Mouse (Mus musculus) limb, embryonic 13.5 days (tissue): ENCODE data around the gene Rab5b. TPM values are rescaled to one million over a fixed set of nuclear protein-coding genes. Genes with fewer than 3 reads are reported as not detected.

Experiments used
- ATAC-seq: fragments of 200-750 bp; cut with Nextera tagmentation; 2 replicates; pipeline ENCODE4 v1.8.0; 2017; ENCODE audit warnings: low read depth, moderate number of reproducible peaks, moderate TSS enrichment; ENCODE audit not compliant: low FRiP score
- H3K27ac ChIP-seq: fragments of 300-500 bp; sonication (generic); 2 replicates; pipeline ENCODE4 v1.5.1; 2015; ENCODE audit warnings: inconsistent platforms, mild to moderate bottlenecking, moderate library complexity
- H3K27me3 ChIP-seq: fragments of 300-500 bp; sonication (generic); 2 replicates; pipeline ENCODE4 v1.6.1; 2015; ENCODE audit warnings: mild to moderate bottlenecking, inconsistent platforms
- H3K36me3 ChIP-seq: fragments of 300-500 bp; sonication (generic); 2 replicates; pipeline ENCODE4 v1.6.1; 2015; ENCODE audit warnings: inconsistent platforms, mild to moderate bottlenecking, moderate library complexity
- H3K4me1 ChIP-seq: fragments of 300-500 bp; sonication (generic); 2 replicates; pipeline ENCODE4 v1.6.1; 2015; ENCODE audit warnings: inconsistent platforms
- H3K4me2 ChIP-seq: fragments of 300-500 bp; sonication (generic); replicated peaks from 2 replicates; pipeline ENCODE4 v1.6.1; 2015; ENCODE audit warnings: inconsistent platforms, mild to moderate bottlenecking, moderate library complexity
- H3K4me3 ChIP-seq: fragments of 300-500 bp; sonication (generic); 2 replicates; pipeline ENCODE4 v1.5.1; 2015; ENCODE audit warnings: moderate library complexity, mild to moderate bottlenecking, inconsistent platforms
- H3K9ac ChIP-seq: fragments of 300-500 bp; sonication (generic); 2 replicates; pipeline ENCODE4 v1.6.1; 2015; ENCODE audit warnings: mild to moderate bottlenecking, inconsistent platforms
- H3K9me3 ChIP-seq: fragments of 300-500 bp; sonication (generic); 2 replicates; pipeline ENCODE4 v1.6.1; 2016; ENCODE audit warnings: inconsistent platforms
- WGBS: fragments of 180-500 bp; shearing (Covaris S2); methylation state at CpG from one replicate; pipeline ENCODE4 v1.1.7; 2015; 5-methylcytosine and 5-hydroxymethylcytosine counted together
- polyA plus RNA-seq: library from polyadenylated mRNA; unstranded; fragments of >200 nt; fragmentation: Nextera tagmentation; extraction: Ambion mirVana; gene quantifications from 2 replicates; pipeline ENCODE4 v1.2.1, GENCODE M21; 2015

Gene Rab5b
- polyA plus RNA-seq, 1 experiment from 2014 or later = 87.5 TPM

- ATAC-seq = no peak
- H3K4me3 ChIP-seq = no peak overlapping the region
- no peak overlapping the region for H3K4me2 ChIP-seq
- no peaks in the 10 kb centered on the region for H3K36me3 ChIP-seq
- no peaks in the 10 kb centered on the region for H3K9me3 ChIP-seq
- no peaks in the 10 kb centered on the region; the same call in 1 of the 2 replicates for H3K4me1 ChIP-seq
- WGBS = 57% methylated on average over 9 of the region's 9 CpGs
- no peak overlapping the region for H3K27ac ChIP-seq
- no peak overlapping the region for H3K9ac ChIP-seq
- no peaks in the 10 kb centered on the region for H3K27me3 ChIP-seq
These were observed 38.2 kb downstream of the Rab5b start for GRCm38 (mm10) chr10:128657844-128658243.

GRCm38 (mm10) chr10:128656731-128657130 is 39.3 kb downstream of the Rab5b start:
- no peak for ATAC-seq
- no peak overlapping the region for H3K27ac ChIP-seq
- no peak overlapping the region for H3K4me2 ChIP-seq
- no peaks in the 10 kb centered on the region; the same call in 1 of the 2 replicates for H3K4me1 ChIP-seq
- H3K9me3 ChIP-seq = no peaks in the 10 kb centered on the region
- no peaks in the 10 kb centered on the region for H3K27me3 ChIP-seq
- no peak overlapping the region for H3K4me3 ChIP-seq
- H3K9ac ChIP-seq = no peak overlapping the region
- no peaks in the 10 kb centered on the region for H3K36me3 ChIP-seq
- 89% methylated on average over 1 of the region's 1 CpGs for WGBS

- H3K27ac ChIP-seq = no peak overlapping the region
- no peaks in the 10 kb centered on the region for H3K9me3 ChIP-seq
- no peak overlapping the region for H3K9ac ChIP-seq
- no peak overlapping the region for H3K4me2 ChIP-seq
- no peaks in the 10 kb centered on the region for H3K27me3 ChIP-seq
- ATAC-seq = no peak
- no peaks in the 10 kb centered on the region; the same call in 1 of the 2 replicates for H3K4me1 ChIP-seq
- 86% methylated on average over 3 of the region's 3 CpGs for WGBS
- H3K4me3 ChIP-seq = no peak overlapping the region
- H3K36me3 ChIP-seq = no peaks in the 10 kb centered on the region
These were observed 40.8 kb downstream of the Rab5b start for GRCm38 (mm10) chr10:128655254-128655653.

- H3K9ac ChIP-seq = no peak overlapping the region
- 70% methylated on average over 4 of the region's 4 CpGs for WGBS
These were observed 42.2 kb downstream of the Rab5b start for GRCm38 (mm10) chr10:128653866-128654265.

GRCm38 (mm10) chr10:128646139-128647089 is 49.6 kb downstream of the Rab5b start:
- Histone ChIP-seq H3K9me3 (no peaks in the 10 kb centered on the region), H3K9ac (peak overlapping the region; percentile 59), H3K4me2 (peak overlapping the region; percentile 79), H3K27me3 (no peaks in the 10 kb centered on the region), H3K4me3 (peak overlapping the region; percentile 59), H3K36me3 (peaks cover 12% of the 10 kb centered on the region), H3K27ac (peak overlapping the region; percentile 70; the same call in 1 of the 2 replicates), H3K4me1 (peaks cover 29% of the 10 kb centered on the region)
- ATAC-seq = peak; percentile 61; the same call in 1 of the 2 replicates
- WGBS = 4% methylated on average over 12 of the region's 13 CpGs

More at GRCm38 (mm10) chr10:128653866-128654265, 42.2 kb downstream of the Rab5b start:
- Histone ChIP-seq H3K27ac (no peak overlapping the region), H3K4me3 (no peak overlapping the region), H3K4me2 (no peak overlapping the region), H3K9me3 (no peaks in the 10 kb centered on the region), H3K4me1 (no peaks in the 10 kb centered on the region; the same call in 1 of the 2 replicates), H3K27me3 (no peaks in the 10 kb centered on the region), H3K36me3 (no peaks in the 10 kb centered on the region)
- no peak for ATAC-seq

- H3K4me3 ChIP-seq = peak within 1 kb of the TSS; percentile 59
- H3K27ac ChIP-seq = peak within 1 kb of the TSS; percentile 75; the same call in 1 of the 2 replicates
- H3K27me3 ChIP-seq = no peaks in the 10 kb centered on the region
- peak within 1 kb of the TSS; percentile 77 for H3K9ac ChIP-seq
- H3K36me3 ChIP-seq = peaks cover 22% of the 10 kb centered on the region
- H3K4me1 ChIP-seq = peaks cover 29% of the 10 kb centered on the region
- peak; percentile 84 for ATAC-seq
- H3K4me2 ChIP-seq = peak within 1 kb of the TSS; percentile 79
- no peaks in the 10 kb centered on the region for H3K9me3 ChIP-seq
- WGBS = 3% methylated on average over 35 of the region's 36 CpGs
These were observed 50.7 kb downstream of the Rab5b start, which contains the start of gene Ikzf4 for GRCm38 (mm10) chr10:128645111-128646011. Gene Ikzf4 (minus strand): TSS chr10:128645991.

GRCm38 (mm10) chr10:128642749-128643148 is 53.3 kb downstream of the Rab5b start:
- H3K4me2 ChIP-seq = no peak overlapping the region
- H3K27ac ChIP-seq = no peak overlapping the region
- ATAC-seq = no peak
- no peaks in the 10 kb centered on the region for H3K9me3 ChIP-seq
- no peak overlapping the region for H3K4me3 ChIP-seq
- H3K36me3 ChIP-seq = peaks cover 42% of the 10 kb centered on the region
- H3K9ac ChIP-seq = no peak overlapping the region
- peaks cover 29% of the 10 kb centered on the region for H3K4me1 ChIP-seq
- WGBS = 85% methylated on average over 6 of the region's 6 CpGs
- H3K27me3 ChIP-seq = no peaks in the 10 kb centered on the region

GRCm38 (mm10) chr10:128641871-128642270 is 54.2 kb downstream of the Rab5b start:
- peaks cover 26% of the 10 kb centered on the region for H3K4me1 ChIP-seq
- H3K9ac ChIP-seq = no peak overlapping the region
- peaks cover 46% of the 10 kb centered on the region for H3K36me3 ChIP-seq
- no peaks in the 10 kb centered on the region for H3K27me3 ChIP-seq
- no peak overlapping the region for H3K4me3 ChIP-seq
- no peak for ATAC-seq
- H3K27ac ChIP-seq = no peak overlapping the region
- 77% methylated on average over 7 of the region's 7 CpGs for WGBS
- no peaks in the 10 kb centered on the region for H3K9me3 ChIP-seq
- H3K4me2 ChIP-seq = no peak overlapping the region

- Histone ChIP-seq H3K27ac (no peak overlapping the region), H3K36me3 (peaks cover 55% of the 10 kb centered on the region), H3K4me3 (no peak overlapping the region), H3K4me2 (no peak overlapping the region), H3K9ac (no peak overlapping the region), H3K4me1 (peaks cover 19% of the 10 kb centered on the region), H3K27me3 (no peaks in the 10 kb centered on the region), H3K9me3 (no peaks in the 10 kb centered on the region)
- no peak for ATAC-seq
- WGBS = 94% methylated on average over 15 of the region's 15 CpGs
These were observed 55.2 kb downstream of the Rab5b start for GRCm38 (mm10) chr10:128640891-128641290.

- Histone ChIP-seq H3K4me2 (no peak overlapping the region), H3K9ac (no peak overlapping the region), H3K27me3 (no peaks in the 10 kb centered on the region), H3K4me3 (no peak overlapping the region), H3K4me1 (peaks cover 14% of the 10 kb centered on the region), H3K27ac (no peak overlapping the region), H3K9me3 (no peaks in the 10 kb centered on the region), H3K36me3 (peaks cover 64% of the 10 kb centered on the region)
- 88% methylated on average over 14 of the region's 14 CpGs for WGBS
- ATAC-seq = no peak
These were observed 56.1 kb downstream of the Rab5b start for GRCm38 (mm10) chr10:128639999-128640398.

GRCm38 (mm10) chr10:128637011-128637410 is 59.1 kb downstream of the Rab5b start:
- no peaks in the 10 kb centered on the region for H3K27me3 ChIP-seq
- no peak overlapping the region for H3K27ac ChIP-seq
- H3K4me3 ChIP-seq = no peak overlapping the region
- ATAC-seq = no peak
- no peak overlapping the region for H3K4me2 ChIP-seq
- no peak overlapping the region for H3K9ac ChIP-seq
- H3K9me3 ChIP-seq = no peaks in the 10 kb centered on the region
- H3K36me3 ChIP-seq = peaks cover 78% of the 10 kb centered on the region
- H3K4me1 ChIP-seq = peaks cover 2% of the 10 kb centered on the region; the same call in 1 of the 2 replicates
- WGBS = 32% methylated on average over 11 of the region's 11 CpGs
